ENCODE assay signal across 8 mouse cellular contexts in the genomic region with DNA sequence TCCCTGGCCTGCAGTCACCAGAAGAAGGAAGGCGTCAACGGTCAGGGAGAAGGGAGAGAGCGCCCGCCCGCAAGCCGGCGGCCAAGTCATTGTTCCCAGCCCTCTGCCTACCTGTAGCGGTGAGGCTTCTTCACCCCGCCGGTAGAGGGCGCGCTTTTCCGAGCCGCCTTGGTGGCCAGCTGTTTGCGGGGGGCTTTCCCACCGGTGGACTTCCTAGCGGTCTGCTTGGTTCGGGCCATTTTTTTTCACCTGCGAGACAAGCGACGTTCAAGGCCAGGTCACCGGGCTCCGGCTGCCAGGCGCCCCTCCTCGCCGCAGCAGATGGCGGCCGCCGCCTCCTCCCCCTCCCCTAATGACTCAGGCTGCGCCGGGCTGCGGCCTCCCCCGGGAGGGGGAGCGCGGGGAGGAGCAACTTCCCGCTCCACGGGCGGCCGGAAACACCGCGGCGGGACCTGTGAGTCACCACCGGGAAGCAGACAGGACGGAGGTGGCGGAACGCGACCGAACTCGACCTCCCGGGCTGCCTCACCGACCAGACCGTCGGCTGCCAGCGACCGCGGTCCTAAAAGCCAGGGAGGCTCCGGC. TPM values are rescaled to one million over a fixed set of nuclear protein-coding genes. Genes with fewer than 3 reads are reported as not detected.
DNase-seq lines count a peak whose midpoint lies in the region; ATAC-seq and TF ChIP-seq lines count a peak whose summit lies in the region.

No protein-coding gene starts in this region.

- H3K27ac ChIP-seq in ES-Bruce4 (ENCODE audit: insufficient read depth, low read length): peak overlapping the region; percentile 64
- peak overlapping the region; percentile 100 for H3K27ac ChIP-seq in forebrain, embryonic 13.5 days
- H3K27ac ChIP-seq in liver, embryonic 16.5 days (ENCODE audit: low read length): peak overlapping the region; percentile 98
- H3K27ac ChIP-seq in neural tube, embryonic 14.5 days (ENCODE audit: low read depth, low read length): peak overlapping the region; percentile 100

- DNase-seq in c-Kit-negative CD71-positive TER-119-positive erythroid progenitor cells, embryonic 14.5 days (ENCODE audit: low read depth, low spot score): peak; percentile 64
- peak; percentile 77 to 89 for DNase-seq in heart, postnatal 36 days
- peak; percentile 80 to 84 for DNase-seq in layer of hippocampus, adult 18-20 months (ENCODE audit: low spot score in 2 of 2)
- peak; percentile 82 to 86 for DNase-seq in thymus, postnatal 10 days (ENCODE audit: low spot score in 2 of 2)

- peak; percentile 52 for ATAC-seq in forebrain, embryonic 13.5 days
- peak; percentile 52 for ATAC-seq in liver, embryonic 16.5 days (ENCODE audit: low read depth)
- ATAC-seq in neural tube, embryonic 14.5 days (ENCODE audit: low read depth): peak; percentile 62

- no peak for TF ChIP-seq EP300 in ES-Bruce4 (IDR thresholded peaks at IDR 0.05; ENCODE audit: insufficient read depth, low read depth, low read length)

- no peaks in the 10 kb centered on the region for H3K4me1 ChIP-seq in ES-Bruce4 (ENCODE audit: control insufficient read depth, insufficient read depth, low read length)
- H3K4me1 ChIP-seq in forebrain, embryonic 13.5 days: peaks cover 15% of the 10 kb centered on the region
- H3K4me1 ChIP-seq in liver, embryonic 16.5 days (ENCODE audit: control insufficient read depth, low read depth, low read length): peaks cover 17% of the 10 kb centered on the region
- H3K4me1 ChIP-seq in neural tube, embryonic 14.5 days (ENCODE audit: control insufficient read depth, insufficient read depth, low read length): peaks cover 14% of the 10 kb centered on the region

- H3K36me3 ChIP-seq in ES-Bruce4 (ENCODE audit: control insufficient read depth, insufficient read depth, low read length, poor library complexity, severe bottlenecking): peaks cover 18% of the 10 kb centered on the region
- H3K36me3 ChIP-seq in forebrain, embryonic 13.5 days (ENCODE audit: poor library complexity, severe bottlenecking): peaks cover 26% of the 10 kb centered on the region
- peaks cover 13% of the 10 kb centered on the region for H3K36me3 ChIP-seq in liver, embryonic 16.5 days (ENCODE audit: control insufficient read depth, insufficient read depth)
- peaks cover 16% of the 10 kb centered on the region; the same call in 1 of the 2 replicates for H3K36me3 ChIP-seq in neural tube, embryonic 14.5 days (ENCODE audit: control insufficient read depth, insufficient read depth, low read length)

- peak overlapping the region; percentile 98 for H3K9ac ChIP-seq in ES-Bruce4 (ENCODE audit: low read depth, poor library complexity, severe bottlenecking)
- H3K9ac ChIP-seq in forebrain, embryonic 13.5 days: peak overlapping the region; percentile 100
- peak overlapping the region; percentile 99 for H3K9ac ChIP-seq in liver, embryonic 16.5 days (ENCODE audit: low read depth, low read length)
- peak overlapping the region; percentile 100 for H3K9ac ChIP-seq in neural tube, embryonic 14.5 days (replicated peaks; ENCODE audit: low read depth, low read length)

- intact Hi-C loops in heart, postnatal 36 days (cut with DNase I): no loop called here

- under 1% methylated on average over 56 of the region's 57 CpGs for WGBS in forebrain, embryonic 13.5 days
- under 1% methylated on average over 53 of the region's 57 CpGs for WGBS in liver, embryonic 16.5 days (ENCODE audit: insufficient replicate concordance)
- under 1% methylated on average over 47 of the region's 57 CpGs for WGBS in neural tube, embryonic 14.5 days

- peak overlapping the region; percentile 89 for H3K4me3 ChIP-seq in ES-Bruce4 (ENCODE audit: low read depth, low read length)
- peak overlapping the region; percentile 99 for H3K4me3 ChIP-seq in forebrain, embryonic 13.5 days
- H3K4me3 ChIP-seq in liver, embryonic 16.5 days (ENCODE audit: low read depth, low read length): peak overlapping the region; percentile 91
- peak overlapping the region; percentile 99 for H3K4me3 ChIP-seq in neural tube, embryonic 14.5 days (ENCODE audit: low read depth, low read length)

- TF ChIP-seq POLR2A in ES-Bruce4 (IDR thresholded peaks at IDR 0.05; ENCODE audit: insufficient read depth, low read length): no peak

- peak; percentile 59 for TF ChIP-seq CTCF in ES-Bruce4 (IDR thresholded peaks at IDR 0.05; ENCODE audit: low read depth, low read length)

- H3K9me3 ChIP-seq in ES-Bruce4 (replicated peaks; ENCODE audit: control insufficient read depth, insufficient read depth, low read length, poor library complexity, severe bottlenecking): no peaks in the 10 kb centered on the region
- H3K9me3 ChIP-seq in forebrain, embryonic 13.5 days (replicated peaks): no peaks in the 10 kb centered on the region
- H3K9me3 ChIP-seq in liver, embryonic 16.5 days (replicated peaks; ENCODE audit: control insufficient read depth, low read length): no peaks in the 10 kb centered on the region
- no peaks in the 10 kb centered on the region for H3K9me3 ChIP-seq in neural tube, embryonic 14.5 days (ENCODE audit: control insufficient read depth, low read length)

- H3K4me2 ChIP-seq in forebrain, embryonic 13.5 days: peak overlapping the region; percentile 78
- peak overlapping the region; percentile 48 for H3K4me2 ChIP-seq in liver, embryonic 16.5 days (ENCODE audit: low read depth, low read length)
- H3K4me2 ChIP-seq in neural tube, embryonic 14.5 days (ENCODE audit: low read depth, low read length): peak overlapping the region; percentile 41

- no peaks in the 10 kb centered on the region for H3K27me3 ChIP-seq in ES-Bruce4 (ENCODE audit: control insufficient read depth, insufficient read depth, low read length, poor library complexity, severe bottlenecking)
- H3K27me3 ChIP-seq in forebrain, embryonic 13.5 days: peaks cover 3% of the 10 kb centered on the region; the same call in 1 of the 2 replicates
- H3K27me3 ChIP-seq in liver, embryonic 16.5 days (ENCODE audit: control insufficient read depth, insufficient read depth, low read depth, low read length): no peaks in the 10 kb centered on the region
- H3K27me3 ChIP-seq in neural tube, embryonic 14.5 days (ENCODE audit: control insufficient read depth, insufficient read depth, low read length): no peaks in the 10 kb centered on the region

RNA-seq across cellular contexts. Expression of a gene that starts 3.9 kb away (rescaled TPM):
- polyA plus RNA-seq in ES-Bruce4 (2011; ENCODE audit: insufficient read depth, insufficient read length, low read depth, missing spikeins): 437 and 457 TPM in 2 replicates
- polyA plus RNA-seq in forebrain, embryonic 13.5 days (2015; fragmentation: Nextera tagmentation; extraction: Ambion mirVana): 2,689 and 2,766 TPM in 2 replicates
- total RNA-seq in heart, postnatal 36 days (2021): 100 to 1,000 TPM; 136 to 158 TPM
- 100 to 1,000 TPM; 267 to 281 TPM for total RNA-seq in layer of hippocampus, adult 18-20 months (2021)
- 527 and 601 TPM in 2 replicates for polyA plus RNA-seq in liver, embryonic 16.5 days (2015; fragmentation: Nextera tagmentation; extraction: Ambion mirVana)
- 1,887 and 2,049 TPM in 2 replicates for polyA plus RNA-seq in neural tube, embryonic 14.5 days (2014; fragmentation: Nextera tagmentation; extraction: Ambion mirVana)

RNA-seq across cellular contexts. Expression of a gene that starts 6.3 kb away (rescaled TPM):
- polyA plus RNA-seq in ES-Bruce4 (2011; ENCODE audit: insufficient read depth, insufficient read length, low read depth, missing spikeins): 33.9 and 35.8 TPM in 2 replicates
- 38.0 and 42.3 TPM in 2 replicates for polyA plus RNA-seq in forebrain, embryonic 13.5 days (2015; fragmentation: Nextera tagmentation; extraction: Ambion mirVana)
- total RNA-seq in heart, postnatal 36 days (2021): 1 to 10 TPM; 8.0 to 8.4 TPM
- 10 to 100 TPM; 20.6 to 23.1 TPM for total RNA-seq in layer of hippocampus, adult 18-20 months (2021)
- polyA plus RNA-seq in liver, embryonic 16.5 days (2015; fragmentation: Nextera tagmentation; extraction: Ambion mirVana): 8.8 and 10.8 TPM in 2 replicates
- polyA plus RNA-seq in neural tube, embryonic 14.5 days (2014; fragmentation: Nextera tagmentation; extraction: Ambion mirVana): 29.1 and 29.5 TPM in 2 replicates

RNA-seq across cellular contexts. Expression of a gene that starts 11.3 kb away (rescaled TPM):
- 96.4 and 107 TPM in 2 replicates for polyA plus RNA-seq in ES-Bruce4 (2011; ENCODE audit: insufficient read depth, insufficient read length, low read depth, missing spikeins)
- 74.8 and 86.1 TPM in 2 replicates for polyA plus RNA-seq in forebrain, embryonic 13.5 days (2015; fragmentation: Nextera tagmentation; extraction: Ambion mirVana)
- 10 to 100 TPM; 12.8 to 19.3 TPM for total RNA-seq in heart, postnatal 36 days (2021)
- total RNA-seq in layer of hippocampus, adult 18-20 months (2021): 10 to 100 TPM; 11.7 to 14.1 TPM
- polyA plus RNA-seq in liver, embryonic 16.5 days (2015; fragmentation: Nextera tagmentation; extraction: Ambion mirVana): 180 and 192 TPM in 2 replicates
- 45.0 and 53.6 TPM in 2 replicates for polyA plus RNA-seq in neural tube, embryonic 14.5 days (2014; fragmentation: Nextera tagmentation; extraction: Ambion mirVana)

RNA-seq across cellular contexts. Expression of a gene that starts 49.4 kb away (rescaled TPM):
- polyA plus RNA-seq in ES-Bruce4 (2011; ENCODE audit: insufficient read depth, insufficient read length, low read depth, missing spikeins): 9.3 and 11.8 TPM in 2 replicates
- 0.21 and 0.38 TPM in 2 replicates for polyA plus RNA-seq in forebrain, embryonic 13.5 days (2015; fragmentation: Nextera tagmentation; extraction: Ambion mirVana)
- total RNA-seq in heart, postnatal 36 days (2021): 1 to 10 TPM; 2.6 to 3.4 TPM
- total RNA-seq in layer of hippocampus, adult 18-20 months (2021): 1 to 10 TPM; 7.9 to 8.7 TPM
- 0.14 and 0.40 TPM in 2 replicates for polyA plus RNA-seq in liver, embryonic 16.5 days (2015; fragmentation: Nextera tagmentation; extraction: Ambion mirVana)
- polyA plus RNA-seq in neural tube, embryonic 14.5 days (2014; fragmentation: Nextera tagmentation; extraction: Ambion mirVana): 1.6 and 2.3 TPM in 2 replicates

RNA-seq across cellular contexts. Expression of a gene that starts 53.9 kb away (rescaled TPM):
- 4.7 and 5.7 TPM in 2 replicates for polyA plus RNA-seq in ES-Bruce4 (2011; ENCODE audit: insufficient read depth, insufficient read length, low read depth, missing spikeins)
- polyA plus RNA-seq in forebrain, embryonic 13.5 days (2015; fragmentation: Nextera tagmentation; extraction: Ambion mirVana): 0.84 and 0.98 TPM in 2 replicates
- under 1 TPM; 0.41 to 0.42 TPM for total RNA-seq in heart, postnatal 36 days (2021)
- total RNA-seq in layer of hippocampus, adult 18-20 months (2021): 1 to 10 TPM; 1.6 to 3.0 TPM
- 17.8 and 20.4 TPM in 2 replicates for polyA plus RNA-seq in liver, embryonic 16.5 days (2015; fragmentation: Nextera tagmentation; extraction: Ambion mirVana)
- polyA plus RNA-seq in neural tube, embryonic 14.5 days (2014; fragmentation: Nextera tagmentation; extraction: Ambion mirVana): 0.88 and 0.98 TPM in 2 replicates

Comparison
In these comparisons a context has a peak if more than half of its experiments do, and no peak if none do; other contexts are left out.
1. Peak in every context shown above with its lines: DNase-seq, ATAC-seq, H3K4me3 ChIP-seq and H3K27ac ChIP-seq.